Mouse (Mus musculus) adrenal gland (tissue): Measurements from ENCODE around the gene 4930524B15Rik.
"Not testable (repeated sequence)": the region's sequence is repeated elsewhere in the genome, so short reads cannot be mapped to it uniquely, and the experiment has no call there.

ENCODE experiments used
- intact Hi-C: fragments of 180-260 bp; cut with DNase I; formaldehyde crosslinking; loops from one replicate; pipeline ENCODE4 v1.15.1; 2025
- long read RNA-seq, 2 experiments: library from polyadenylated mRNA; unstranded; transcript quantifications; one replicate each; pipeline ENCODE4 v2.0.0; 2020; ENCODE audit warnings: borderline replicate concordance in 1 of 2; ENCODE audit not compliant: insufficient replicate concordance in 1 of 2

The 4930524B15Rik gene
- long read RNA-seq, experiment 1, result 0 reads
- long read RNA-seq, experiment 2, result 0 reads

GRCm38 (mm10) chr11:31965256-31966134 lies at the start of gene 4930524B15Rik:
4930524B15Rik (plus strand) TSS chr11:31965592.
- intact Hi-C loops, result no loop called here

GRCm38 (mm10) chr11:31917769-31918168 lies 47.6 kb upstream of the 4930524B15Rik start:
- intact Hi-C loops, result no loop called here

DNA sequence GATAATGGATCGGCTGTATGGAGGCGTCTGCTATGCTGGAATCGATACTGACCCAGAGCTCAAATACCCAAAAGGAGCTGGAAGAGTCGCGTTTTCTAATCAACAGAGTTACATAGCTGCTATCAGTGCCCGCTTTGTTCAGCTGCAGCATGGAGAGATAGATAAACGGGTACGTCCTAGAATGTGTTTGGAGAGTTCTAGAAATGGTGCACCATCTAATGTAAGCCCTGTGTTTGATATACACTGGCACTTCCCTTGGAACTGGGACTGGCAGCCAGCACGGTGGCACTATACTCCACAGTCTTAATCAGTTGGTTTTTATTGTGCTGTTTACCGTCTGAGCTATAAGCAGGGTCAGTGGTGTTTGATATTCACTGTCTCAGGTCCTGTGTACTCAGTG lies 35.3 kb upstream of the 4930524B15Rik start:
- intact Hi-C loops, result no loop called here

DNA sequence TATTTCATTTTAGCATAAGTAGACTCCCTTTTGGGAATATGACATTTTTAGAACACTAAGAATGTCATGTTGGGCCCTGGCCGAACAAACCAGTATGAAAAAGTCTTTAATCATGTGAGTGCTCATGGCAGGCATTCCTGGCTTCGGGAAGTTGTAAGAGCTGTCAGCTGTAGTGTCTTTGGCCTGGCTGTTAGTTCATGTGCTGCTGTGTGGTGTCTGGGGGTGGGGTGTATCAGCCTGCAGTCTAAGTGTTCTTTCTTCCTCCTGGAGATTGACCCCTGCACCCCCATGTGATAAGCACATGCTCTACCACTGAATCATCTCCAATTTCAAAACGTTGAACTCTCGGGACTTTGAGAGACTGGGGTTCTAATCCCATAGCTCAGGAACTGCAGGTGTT lies 29.7 kb upstream of the 4930524B15Rik start:
- intact Hi-C loops, result no loop called here

GRCm38 (mm10) chr11:31936910-31937525 lies 28.4 kb upstream of the 4930524B15Rik start:
- intact Hi-C loops, result no loop called here

DNA sequence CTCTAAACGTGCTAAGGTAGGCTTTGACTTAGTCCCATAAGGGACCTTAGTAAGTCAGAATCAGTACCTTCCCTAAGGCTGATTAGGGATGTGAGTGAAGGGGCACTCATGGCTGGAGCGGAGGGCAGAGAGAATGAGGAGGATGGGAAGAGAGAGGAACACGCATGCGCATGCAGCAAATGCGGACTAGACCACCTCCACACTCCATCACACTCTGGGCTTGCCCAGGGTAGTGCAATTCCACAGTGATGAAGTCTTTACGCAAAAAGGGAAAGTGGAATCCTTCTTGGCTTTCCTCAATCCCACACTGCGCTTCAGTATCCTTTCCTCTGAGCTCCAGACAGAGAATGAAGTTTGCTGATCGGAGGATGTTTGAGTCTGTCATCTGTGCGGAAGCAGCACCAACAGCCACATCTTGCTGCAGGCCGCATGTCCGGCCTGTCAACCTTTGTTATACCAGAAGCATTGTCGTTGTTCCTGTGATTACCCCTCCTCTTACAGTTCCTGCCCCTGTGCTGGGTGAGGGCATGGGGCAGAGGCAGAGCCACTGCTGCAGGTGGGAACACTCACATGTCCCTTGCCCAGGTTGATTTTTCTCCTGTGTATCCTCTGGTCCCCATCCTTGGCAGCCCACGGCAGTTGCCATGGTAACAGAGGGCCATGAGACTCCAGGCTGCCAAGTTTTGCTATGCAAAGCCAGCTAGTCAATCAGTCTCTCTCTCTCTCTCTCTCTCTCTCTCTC lies 24.3 kb upstream of the 4930524B15Rik start:
- intact Hi-C loops, result loop anchor here (10.0 kb wide), 1 partner anchor 696 kb away; no protein-coding TSS in a partner anchor

DNA sequence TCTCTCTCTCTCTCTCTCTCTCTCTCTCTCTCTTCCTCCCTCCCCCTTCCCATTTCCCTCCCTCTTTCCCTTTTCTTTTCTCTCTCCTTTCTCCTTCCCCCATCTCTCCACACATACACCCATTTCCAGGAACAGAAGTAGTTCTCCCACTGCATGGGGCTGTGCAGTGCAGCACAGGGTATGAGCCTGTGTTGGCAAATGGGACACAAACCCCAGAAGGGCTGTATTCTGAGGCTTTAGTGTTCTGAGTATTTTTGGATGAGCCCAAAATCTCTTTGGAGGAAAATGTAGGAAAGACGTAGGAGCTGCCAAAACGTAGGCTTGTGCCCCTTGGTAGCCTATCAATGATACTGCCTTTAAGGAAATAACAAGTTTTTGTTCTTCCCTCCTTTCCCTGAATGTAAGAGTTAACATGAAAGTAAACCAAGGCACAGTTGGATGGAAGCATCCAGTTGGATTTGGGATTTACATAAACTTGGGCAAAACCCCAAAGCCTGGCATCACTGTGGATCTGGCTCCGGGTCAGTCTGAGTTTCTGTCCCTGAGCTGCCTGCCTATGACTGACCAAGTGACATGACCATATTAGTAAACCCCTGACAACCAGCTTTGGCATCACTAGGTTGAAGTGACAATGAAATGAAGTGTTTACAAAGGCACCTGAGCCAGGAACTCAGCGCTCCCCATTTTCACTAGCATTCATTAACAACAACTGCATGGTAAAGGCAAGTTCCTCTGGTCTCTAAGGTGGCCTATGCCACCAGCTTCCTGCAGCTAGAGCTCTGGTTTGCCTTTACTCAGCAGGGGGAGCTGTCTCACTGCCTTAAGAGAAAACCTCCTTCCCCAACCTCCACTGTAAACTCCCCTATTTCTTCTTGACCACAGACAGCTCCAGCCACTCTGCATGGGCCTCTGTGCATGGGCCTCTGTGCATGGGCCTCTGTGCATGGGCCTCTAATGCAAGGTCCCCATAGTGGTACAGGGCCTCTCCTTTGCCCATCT lies 23.5 kb upstream of the 4930524B15Rik start:
- intact Hi-C loops, result loop anchor here (10.0 kb wide), 1 partner anchor 697 kb away; no protein-coding TSS in a partner anchor

- intact Hi-C loops, result loop anchor here (10.0 kb wide), 1 partner anchor 701 kb away; no protein-coding TSS in a partner anchor
Measured at GRCm38 (mm10) chr11:31945471-31945870, 19.9 kb upstream of the 4930524B15Rik start.

DNA sequence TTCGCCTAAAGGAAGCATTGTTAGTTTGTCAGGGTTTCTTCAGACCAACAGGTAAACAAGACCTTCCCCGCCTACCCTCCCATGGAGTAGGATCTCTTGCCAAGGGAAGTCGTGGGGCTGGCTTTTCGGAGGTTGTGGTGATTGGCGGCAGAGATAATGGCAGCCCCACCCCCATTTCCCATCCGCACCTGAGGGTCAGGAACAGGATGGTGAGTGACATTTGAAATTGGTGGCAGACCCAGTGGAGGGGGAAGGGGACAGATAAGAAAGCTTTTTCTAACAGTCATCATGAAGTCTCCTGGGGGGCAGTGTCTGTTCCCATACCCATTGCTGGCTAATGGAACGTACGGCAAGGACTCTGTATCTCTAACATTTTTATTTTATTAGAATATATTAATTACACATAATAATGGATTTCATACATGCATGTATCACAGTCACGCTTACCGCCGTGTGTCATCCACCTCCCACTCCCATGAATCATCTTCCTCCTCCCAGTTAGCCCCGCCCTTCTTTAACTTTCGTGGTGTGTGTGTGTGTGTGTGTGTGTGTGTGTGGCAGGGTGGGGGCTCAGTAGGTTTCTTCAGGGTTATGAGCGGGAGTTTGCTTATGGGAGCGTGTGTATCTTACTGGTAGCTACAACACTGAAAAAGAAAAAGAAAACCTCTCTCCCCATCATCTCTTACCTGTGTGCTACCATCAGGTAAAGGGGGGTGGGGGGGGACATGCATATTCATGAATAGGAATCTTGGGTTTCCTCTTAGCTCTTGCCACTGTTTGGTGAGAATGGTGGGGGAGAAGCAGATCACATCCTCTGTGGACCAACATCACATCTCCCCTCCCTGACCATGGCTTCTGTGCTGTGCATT lies 16.7 kb upstream of the 4930524B15Rik start:
- intact Hi-C loops, result loop anchor here (2.0 to 10.0 kb wide), 2 partner anchors 274 to 704 kb away; no protein-coding TSS in a partner anchor

DNA sequence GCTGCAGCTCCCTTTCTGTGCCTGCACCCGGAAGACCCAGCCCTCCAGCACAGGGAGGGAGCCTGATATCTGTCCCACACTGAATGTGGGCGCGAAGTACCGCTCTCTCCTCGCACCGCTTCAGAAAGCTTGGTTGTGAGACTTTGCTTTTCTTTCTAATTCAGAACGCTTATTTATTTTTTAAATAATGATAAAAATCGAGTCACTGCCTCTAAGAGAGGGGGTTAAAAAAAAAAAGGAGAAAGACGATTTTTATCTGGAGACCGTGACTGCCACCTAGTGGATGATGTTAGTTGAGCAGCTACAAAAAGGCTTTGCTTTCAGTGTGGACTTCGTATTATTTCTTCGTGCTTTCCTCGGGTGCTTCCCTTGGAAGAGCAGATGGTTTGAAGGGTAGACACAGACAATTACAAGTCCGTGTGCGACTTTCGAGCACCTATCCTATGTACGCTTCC lies 16.0 kb upstream of the 4930524B15Rik start:
- intact Hi-C loops, result loop anchor here (2.0 to 10.0 kb wide), 2 partner anchors 275 to 705 kb away; no protein-coding TSS in a partner anchor

GRCm38 (mm10) chr11:31960071-31960470 lies 5.3 kb upstream of the 4930524B15Rik start:
- intact Hi-C loops, result no loop called here

- intact Hi-C loops, result no loop called here
Measured at GRCm38 (mm10) chr11:31963993-31964392, 1.4 kb upstream of the 4930524B15Rik start.

- intact Hi-C loops, result no loop called here
Measured at GRCm38 (mm10) chr11:31974132-31974531, 8.7 kb downstream of the 4930524B15Rik start.

DNA sequence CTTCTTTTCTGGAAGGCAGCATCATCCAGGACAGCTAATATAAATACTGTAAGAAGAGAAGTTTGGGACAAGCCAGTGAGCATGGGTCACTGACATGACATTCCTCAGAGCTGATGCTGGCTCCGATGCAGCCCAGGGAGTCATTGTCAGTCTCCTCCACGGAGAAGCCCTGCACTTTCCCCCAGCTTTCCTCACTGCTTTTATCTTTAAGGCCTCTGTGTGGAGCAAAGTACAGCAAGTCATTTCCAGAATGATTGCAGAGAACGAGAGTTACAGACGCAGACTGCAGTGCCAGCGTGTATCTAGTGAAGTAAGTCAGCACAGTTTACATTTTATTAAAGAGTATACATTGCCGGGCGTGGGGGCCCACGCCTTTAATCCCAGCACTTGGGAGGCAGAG lies 9.4 kb downstream of the 4930524B15Rik start:
- intact Hi-C loops, result no loop called here

DNA sequence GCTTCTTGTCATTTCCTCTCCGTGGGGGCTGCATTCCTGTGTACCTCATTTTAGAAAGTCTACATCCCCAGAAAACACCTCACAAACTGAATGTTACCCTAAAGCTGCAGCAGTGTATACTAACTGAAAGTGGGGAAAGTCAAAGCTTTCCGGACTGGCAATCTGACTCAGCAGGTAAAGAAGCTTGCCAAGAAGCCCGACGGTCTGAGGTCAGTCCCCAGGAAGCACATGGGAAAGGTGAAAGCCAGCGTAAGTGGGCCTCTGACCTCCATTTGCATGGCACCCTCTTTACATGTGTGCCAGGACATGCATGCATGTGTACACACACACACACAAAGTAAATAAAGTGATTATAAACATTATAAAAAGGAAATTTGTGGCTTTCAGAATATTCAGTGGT lies 10.3 kb downstream of the 4930524B15Rik start:
- intact Hi-C loops, result no loop called here

DNA sequence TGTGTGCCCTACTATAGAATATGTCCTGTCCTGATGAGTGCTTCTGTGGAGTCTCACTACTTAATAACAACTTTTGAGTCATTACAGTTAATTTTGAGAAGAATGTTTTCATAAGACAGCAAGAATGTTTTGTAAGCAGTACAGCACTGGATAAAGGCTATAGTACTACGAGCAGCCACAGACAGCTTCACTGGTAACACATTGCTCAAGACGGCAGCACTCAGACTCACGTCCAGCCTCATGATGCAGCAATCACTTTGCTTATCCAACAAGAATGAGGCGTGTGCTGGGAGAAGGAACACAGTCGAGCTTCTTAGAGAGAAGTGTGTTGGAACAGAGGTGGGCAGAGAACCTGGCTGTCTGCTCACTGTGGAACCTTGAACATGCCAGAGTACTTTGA lies 10.7 kb downstream of the 4930524B15Rik start:
- intact Hi-C loops, result no loop called here

DNA sequence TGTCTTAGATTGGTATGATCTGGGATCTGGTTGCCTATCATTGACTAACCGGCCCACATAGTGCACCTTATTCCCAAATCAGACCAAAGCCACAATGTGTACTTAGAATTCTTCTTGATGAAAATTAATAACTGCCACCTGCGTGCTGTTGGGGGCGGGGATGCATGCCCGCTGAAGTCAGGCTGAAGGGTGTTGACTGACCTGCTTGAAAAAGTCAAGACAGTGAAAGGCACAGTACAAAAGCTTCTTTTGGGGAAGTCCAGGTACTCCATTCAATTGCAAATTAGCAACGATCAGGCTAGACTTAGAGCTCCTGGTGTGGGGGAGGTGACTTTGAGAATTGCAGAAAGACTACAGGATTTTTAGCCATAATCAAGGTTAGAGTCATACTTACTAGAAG lies 14.7 kb downstream of the 4930524B15Rik start:
- intact Hi-C loops, result not testable (repeated sequence)

DNA sequence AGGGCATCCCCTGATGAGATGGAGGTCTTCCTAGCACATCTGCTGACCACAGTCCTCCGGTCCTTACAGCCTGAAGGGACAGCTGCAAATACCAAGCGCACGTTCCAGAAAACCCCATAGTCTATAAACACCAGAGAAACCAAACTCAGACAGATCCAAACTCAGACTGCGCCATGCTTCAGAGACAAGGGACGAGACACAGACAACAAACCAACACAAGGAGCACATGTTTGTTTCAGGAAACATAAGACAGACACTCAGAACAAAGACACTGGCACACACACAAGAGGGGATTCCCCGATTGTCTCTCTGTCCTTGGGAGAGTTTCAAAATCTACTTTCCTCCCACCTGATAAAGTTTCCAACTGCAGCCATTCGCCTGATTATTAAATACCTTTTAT lies 16.4 kb downstream of the 4930524B15Rik start:
- intact Hi-C loops, result no loop called here
